ENCODE assay signal across 9 mouse cellular contexts in genomic region chr3:94723637-94724036, GRCm38 (mm10). TPM values are rescaled to one million over a fixed set of nuclear protein-coding genes. Genes with fewer than 3 reads are reported as not detected.
DNase-seq lines count a peak whose midpoint lies in the region; ATAC-seq and TF ChIP-seq lines count a peak whose summit lies in the region.
"Not testable (repeated sequence)": the region's sequence is repeated elsewhere in the genome, so short reads cannot be mapped to it uniquely, and the experiment has no call there.
"Had no signal": no experiment of that assay in that cellular context is flagged by ENCODE, and none has a peak within 500 bp of the region (broad histone marks: within the 10 kb centered on the region; RNA-seq: fewer than 3 reads in every experiment).

No protein-coding gene starts in this region.

- H3K9ac ChIP-seq in midbrain, embryonic 14.5 days (replicated peaks; ENCODE audit: low read length), result not testable (repeated sequence)

- TF ChIP-seq POLR2A in cortical plate, adult 2 months (IDR thresholded peaks at IDR 0.05; ENCODE audit: extremely low read depth, insufficient read depth, low read length), result not testable (repeated sequence)

- 43% methylated on average over 2 of the region's 2 CpGs for WGBS in midbrain, embryonic 14.5 days

- intact Hi-C loops in heart, postnatal 10 days (cut with DNase I), result loop anchor here (5.0 kb wide), 1 partner anchor 86 kb away; no protein-coding TSS in a partner anchor
- intact Hi-C loops in left cerebral cortex, postnatal 25 days (cut with DNase I), result not testable (repeated sequence)

- H3K27me3 ChIP-seq in G1E (ENCODE audit: insufficient read depth, low read length), result peaks cover 13% of the 10 kb centered on the region
- H3K27me3 ChIP-seq in midbrain, embryonic 14.5 days (ENCODE audit: control insufficient read depth, insufficient read depth, low read length), result not testable (repeated sequence)

- not testable (repeated sequence) for H3K9me3 ChIP-seq in G1E (replicated peaks); midbrain, embryonic 14.5 days (ENCODE audit: control insufficient read depth, low read length)

- TF ChIP-seq CTCF in G1E (IDR thresholded peaks at IDR 0.05; ENCODE audit: low read depth, low read length), result not testable (repeated sequence)
- TF ChIP-seq CTCF in cortical plate, adult 2 months (IDR thresholded peaks at IDR 0.05; ENCODE audit: extremely low read depth, insufficient read depth, low read length), result peak; percentile 24; the same call in 1 of the 2 replicates

- H3K4me1 ChIP-seq in G1E (ENCODE audit: insufficient read depth, low read depth, low read length); cortical plate, adult 2 months (ENCODE audit: control insufficient read depth, insufficient read depth, low read length); midbrain, embryonic 14.5 days (ENCODE audit: control insufficient read depth, insufficient read depth, low read length): not testable (repeated sequence)

- not testable (repeated sequence) for H3K4me3 ChIP-seq in G1E (ENCODE audit: low read depth, low read length); cortical plate, adult 2 months (ENCODE audit: insufficient read depth, low read length); midbrain, embryonic 14.5 days (replicated peaks; ENCODE audit: low read depth, low read length)

- DNase-seq in G1E (ENCODE audit: low spot score), result not testable (repeated sequence)
- peak; percentile 25 for DNase-seq in adrenal gland, adult 2 months
- peak; percentile 8 to 18 for DNase-seq in heart, postnatal 10 days
- DNase-seq in kidney, postnatal 10 days, result peak; percentile 18
- DNase-seq in left cerebral cortex, postnatal 25 days (ENCODE audit: low spot score in 2 of 2), result peak; percentile 15 to 17
- DNase-seq in midbrain, embryonic 14.5 days, result peak; percentile 25

- H3K4me2 ChIP-seq in midbrain, embryonic 14.5 days (ENCODE audit: low read length), result not testable (repeated sequence)

- ATAC-seq in G1E (ENCODE audit: extremely low read depth, insufficient number of reproducible peaks, low FRiP score, poor library complexity, severe bottlenecking), result peak; percentile 22; the same call in 1 of the 2 replicates
- not testable (repeated sequence) for ATAC-seq in midbrain, embryonic 14.5 days (ENCODE audit: low FRiP score, low TSS enrichment)

- not testable (repeated sequence) for H3K36me3 ChIP-seq in G1E (replicated peaks); midbrain, embryonic 14.5 days (ENCODE audit: control insufficient read depth, insufficient read depth, low read length)

- not testable (repeated sequence) for H3K27ac ChIP-seq in cortical plate, adult 2 months (ENCODE audit: insufficient read depth, low read length); midbrain, embryonic 14.5 days (replicated peaks; ENCODE audit: low read depth, low read length)

RNA-seq across cellular contexts. Expression of gene Selenbp2, which starts 30.3 kb away (rescaled TPM):
- total RNA-seq in G1E (2014; fragmentation: Nextera tagmentation) (7.9 and 11.2 TPM in 2 replicates), G1E (2017) (41.5 and 58.9 TPM in 2 replicates)
- polyA plus RNA-seq in G1E (2012), result 3.2 and 3.5 TPM in 2 replicates
- 10 to 100 TPM; 10.5 to 15.3 TPM for total RNA-seq in adrenal gland, adult 2 months (2021)
- polyA plus RNA-seq in adrenal gland, adult 2 months (2012; rRNA removed), result 0.33 and 1.5 TPM in 2 replicates
- 0.13 TPM in 1 of 2 replicates, not detected in the other for polyA plus RNA-seq in cortical plate, adult 2 months (2012; rRNA removed)
- total RNA-seq in heart, postnatal 10 days (2021), result 1 to 10 TPM; 4.7 to 6.5 TPM
- 1 to 10 TPM in 1 of 2 experiments, not detected in 1; 1.1 TPM for total RNA-seq in left cerebral cortex, postnatal 25 days (2021)
- polyA plus RNA-seq in midbrain, embryonic 14.5 days (2014; fragmentation: Nextera tagmentation; extraction: Ambion mirVana), result not detected in 2 replicates
- polyA plus RNA-seq: embryonic facial prominence, embryonic 11.5 days; midbrain, embryonic 13.5 days had no signal
